Mouse (Mus musculus): Measurements from ENCODE around the gene Gpd2. TPM values are rescaled to one million over a fixed set of nuclear protein-coding genes. Genes with fewer than 3 reads are reported as not detected.

Gene Gpd2
- polyA plus RNA-seq, 1 experiment from 2014 or later: 19.7 TPM

- no peaks in the 10 kb centered on the region for H3K9me3 ChIP-seq (ENCODE audit: control insufficient read depth, low read length)
- ATAC-seq (replicated peaks; ENCODE audit: low FRiP score) (no peak), DNase-seq (ENCODE audit: low spot score) (no peak)
- no peak overlapping the region for H3K4me2 ChIP-seq
- no peaks in the 10 kb centered on the region for H3K27me3 ChIP-seq (replicated peaks; ENCODE audit: control insufficient read depth, insufficient read depth, low read length)
- no peak overlapping the region for H3K4me3 ChIP-seq (ENCODE audit: low read depth, low read length)
- no peaks in the 10 kb centered on the region for H3K36me3 ChIP-seq (ENCODE audit: control insufficient read depth, insufficient read depth, low read length)
- 70% methylated on average over 4 of the region's 4 CpGs for WGBS
- H3K27ac ChIP-seq (ENCODE audit: low read depth, low read length): no peak overlapping the region
- no peak overlapping the region for H3K9ac ChIP-seq (ENCODE audit: low read depth, low read length)
- no peaks in the 10 kb centered on the region for H3K4me1 ChIP-seq (replicated peaks; ENCODE audit: control insufficient read depth, insufficient read depth, low read length)
Measured at GRCm38 (mm10) chr2:57407414-57408019, 170.1 kb downstream of the Gpd2 start.

GRCm38 (mm10) chr2:57408413-57408812 lies 171.0 kb downstream of the Gpd2 start:
- Histone ChIP-seq H3K4me1 (replicated peaks; ENCODE audit: control insufficient read depth, insufficient read depth, low read length) (no peaks in the 10 kb centered on the region), H3K4me3 (ENCODE audit: low read depth, low read length) (no peak overlapping the region), H3K4me2 (no peak overlapping the region), H3K27me3 (replicated peaks; ENCODE audit: control insufficient read depth, insufficient read depth, low read length) (no peaks in the 10 kb centered on the region), H3K36me3 (ENCODE audit: control insufficient read depth, insufficient read depth, low read length) (no peaks in the 10 kb centered on the region), H3K9me3 (ENCODE audit: control insufficient read depth, low read length) (no peaks in the 10 kb centered on the region), H3K9ac (ENCODE audit: low read depth, low read length) (no peak overlapping the region), H3K27ac (ENCODE audit: low read depth, low read length) (no peak overlapping the region)
- DNase-seq (ENCODE audit: low spot score) (no peak), ATAC-seq (replicated peaks; ENCODE audit: low FRiP score) (no peak)
- 76% methylated on average over 4 of the region's 4 CpGs for WGBS

DNA sequence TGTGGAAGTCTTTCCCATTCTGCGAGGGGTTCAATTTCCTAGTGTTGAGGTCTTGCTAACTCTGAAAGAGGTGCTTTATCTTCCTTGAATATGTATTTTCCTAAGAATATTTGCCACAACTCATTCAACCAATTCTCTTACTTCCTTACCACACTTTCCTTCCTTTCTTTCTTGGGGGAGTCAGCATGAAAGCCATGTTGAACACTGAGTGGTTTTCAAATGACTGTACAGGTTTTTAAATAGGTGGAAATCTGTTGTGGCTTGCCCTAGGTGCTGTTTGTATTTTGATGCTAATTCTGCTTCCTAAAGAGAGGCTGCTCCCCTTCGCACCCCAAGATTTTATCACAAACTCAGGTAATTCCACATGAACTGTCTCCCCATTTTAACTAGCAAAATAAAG lies 174.1 kb downstream of the Gpd2 start:
- Histone ChIP-seq H3K27ac (ENCODE audit: low read depth, low read length) (no peak overlapping the region), H3K9ac (ENCODE audit: low read depth, low read length) (no peak overlapping the region), H3K4me3 (ENCODE audit: low read depth, low read length) (no peak overlapping the region), H3K36me3 (ENCODE audit: control insufficient read depth, insufficient read depth, low read length) (no peaks in the 10 kb centered on the region), H3K9me3 (ENCODE audit: control insufficient read depth, low read length) (no peaks in the 10 kb centered on the region), H3K4me2 (no peak overlapping the region), H3K27me3 (replicated peaks; ENCODE audit: control insufficient read depth, insufficient read depth, low read length) (no peaks in the 10 kb centered on the region), H3K4me1 (replicated peaks; ENCODE audit: control insufficient read depth, insufficient read depth, low read length) (no peaks in the 10 kb centered on the region)
- DNase-seq (ENCODE audit: low spot score): no peak
- WGBS: 87% methylated on average over 2 of the region's 2 CpGs
- ATAC-seq (replicated peaks; ENCODE audit: low FRiP score): no peak

DNA sequence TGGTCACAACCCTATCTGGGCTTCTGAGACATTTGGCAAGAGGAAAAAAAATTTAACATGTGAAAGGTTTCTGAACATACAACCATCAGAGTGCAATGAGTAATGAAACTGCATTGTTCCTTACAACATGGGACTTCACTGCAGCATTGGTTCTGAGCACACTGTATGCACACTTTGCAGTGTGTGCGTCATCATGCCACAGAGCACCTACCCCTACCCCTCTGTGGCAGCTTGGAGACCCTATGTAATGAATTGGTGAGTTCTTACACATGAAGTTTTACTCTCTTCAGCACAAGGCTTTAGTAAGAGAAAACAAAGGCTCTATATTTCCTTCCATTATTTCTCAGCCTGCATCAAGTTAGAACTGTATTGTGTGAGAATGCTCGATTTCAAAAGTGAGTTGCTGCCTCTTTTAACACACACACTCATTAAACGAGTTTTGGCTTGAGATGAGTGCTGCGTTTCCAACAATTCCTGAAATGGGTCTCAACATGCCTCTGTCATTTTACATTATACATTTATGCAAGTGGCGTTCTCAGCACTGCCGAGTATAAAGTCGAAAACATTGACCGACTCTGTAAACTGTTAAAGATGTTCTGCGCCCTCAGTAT lies 177.2 kb downstream of the Gpd2 start:
- H3K27ac ChIP-seq (ENCODE audit: low read depth, low read length): no peak overlapping the region
- no peaks in the 10 kb centered on the region for H3K4me1 ChIP-seq (replicated peaks; ENCODE audit: control insufficient read depth, insufficient read depth, low read length)
- no peak overlapping the region for H3K4me3 ChIP-seq (ENCODE audit: low read depth, low read length)
- no peaks in the 10 kb centered on the region for H3K27me3 ChIP-seq (replicated peaks; ENCODE audit: control insufficient read depth, insufficient read depth, low read length)
- DNase-seq (ENCODE audit: low spot score) (no peak), ATAC-seq (replicated peaks; ENCODE audit: low FRiP score) (no peak)
- no peak overlapping the region for H3K4me2 ChIP-seq
- 78% methylated on average over 9 of the region's 9 CpGs for WGBS
- no peaks in the 10 kb centered on the region for H3K9me3 ChIP-seq (ENCODE audit: control insufficient read depth, low read length)
- no peak overlapping the region for H3K9ac ChIP-seq (ENCODE audit: low read depth, low read length)
- H3K36me3 ChIP-seq (ENCODE audit: control insufficient read depth, insufficient read depth, low read length): no peaks in the 10 kb centered on the region

DNA sequence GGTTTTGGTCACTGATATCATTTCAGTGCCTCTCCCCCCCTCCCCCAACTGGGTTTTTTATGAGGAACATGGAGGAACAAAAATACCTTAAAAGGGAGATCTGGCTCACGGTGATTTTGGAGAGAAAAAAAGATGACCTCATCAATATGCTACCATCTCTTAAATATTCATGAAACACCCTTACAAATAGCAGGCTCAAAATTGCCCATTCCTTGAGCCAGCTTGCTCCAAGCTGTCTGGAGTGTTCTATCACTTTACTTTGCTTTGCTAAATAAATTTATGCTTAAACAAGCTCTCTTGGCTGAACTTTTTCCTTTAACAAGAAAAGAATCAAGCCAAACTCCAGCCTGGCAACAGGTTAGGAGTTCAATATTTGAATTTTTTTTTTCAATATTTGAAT lies 179.3 kb downstream of the Gpd2 start:
- Histone ChIP-seq H3K4me3 (ENCODE audit: low read depth, low read length) (no peak overlapping the region), H3K36me3 (ENCODE audit: control insufficient read depth, insufficient read depth, low read length) (no peaks in the 10 kb centered on the region), H3K27me3 (replicated peaks; ENCODE audit: control insufficient read depth, insufficient read depth, low read length) (no peaks in the 10 kb centered on the region), H3K9ac (ENCODE audit: low read depth, low read length) (no peak overlapping the region), H3K4me2 (no peak overlapping the region), H3K4me1 (replicated peaks; ENCODE audit: control insufficient read depth, insufficient read depth, low read length) (no peaks in the 10 kb centered on the region), H3K9me3 (ENCODE audit: control insufficient read depth, low read length) (no peaks in the 10 kb centered on the region), H3K27ac (ENCODE audit: low read depth, low read length) (no peak overlapping the region)
- WGBS: 91% methylated on average over 1 of the region's 1 CpGs
- ATAC-seq (replicated peaks; ENCODE audit: low FRiP score): no peak
- no peak for DNase-seq (ENCODE audit: low spot score)

Other genes starting within 250 kb of the Gpd2 start
- 2.0 and 2.1 TPM in 2 replicates for gene Nr4a2, start 113.6 kb upstream of the Gpd2 start, polyA plus RNA-seq (2014; fragmentation: Nextera tagmentation; extraction: Ambion mirVana)